Mouse (Mus musculus): ENCODE results near the gene Olfr115.

DNA sequence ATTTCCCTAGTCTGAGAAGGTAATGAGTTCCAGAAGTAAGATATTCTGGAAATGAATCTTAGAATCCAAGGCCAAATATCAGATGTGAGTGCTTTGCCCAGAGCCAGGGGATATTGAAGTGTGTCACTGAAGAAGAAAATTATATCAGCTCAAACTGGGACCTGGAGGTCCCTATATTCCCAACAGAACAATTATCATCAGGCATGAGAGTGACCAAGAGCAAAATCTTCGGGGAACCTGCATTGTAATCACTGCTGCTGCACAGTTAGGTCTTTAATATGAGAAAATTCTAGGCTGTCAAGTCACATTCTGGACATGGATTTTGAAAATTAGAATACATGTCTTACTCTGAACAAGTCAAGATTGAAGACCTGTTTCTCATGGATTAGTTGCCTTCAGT, 36.8 kb upstream of the Olfr115 start, which contains the start of gene Olfr117:
- TF ChIP-seq POLR2A (IDR thresholded peaks at IDR 0.05; ENCODE audit: control insufficient read depth, low read depth, low read length): no peak
- TF ChIP-seq CTCF (IDR thresholded peaks at IDR 0.05; ENCODE audit: control insufficient read depth, insufficient read depth, insufficient replicate concordance, low read depth, low read length): no peak
